Mouse (Mus musculus): Measurements from ENCODE around the gene Tspan17. TPM values are rescaled to one million over a fixed set of nuclear protein-coding genes. Genes with fewer than 3 reads are reported as not detected.
"Not testable (repeated sequence)": the region's sequence is repeated elsewhere in the genome, so short reads cannot be mapped to it uniquely, and the experiment has no call there.

Gene Tspan17
- polyA plus RNA-seq, 1 experiment from 2014 or later = 15.9 TPM

GRCm38 (mm10) chr13:54781086-54781485 lies 8.1 kb upstream of the Tspan17 start:
- H3K4me3 ChIP-seq (ENCODE audit: low read depth, low read length) = no peak overlapping the region
- H3K36me3 ChIP-seq (ENCODE audit: control insufficient read depth, insufficient read depth, low read length) = no peaks in the 10 kb centered on the region
- 89% methylated on average over 3 of the region's 3 CpGs for WGBS
- DNase-seq (ENCODE audit: low spot score, missing footprints) (no peak), ATAC-seq (ENCODE audit: low FRiP score) (no peak)
- no peak overlapping the region for H3K4me2 ChIP-seq
- H3K9me3 ChIP-seq (ENCODE audit: control insufficient read depth, low read length) = no peaks in the 10 kb centered on the region
- no peaks in the 10 kb centered on the region for H3K27me3 ChIP-seq (ENCODE audit: control insufficient read depth, insufficient read depth, low read length)
- H3K27ac ChIP-seq (ENCODE audit: low read depth, low read length) = no peak overlapping the region
- no peak overlapping the region for H3K9ac ChIP-seq (ENCODE audit: low read length)
- H3K4me1 ChIP-seq (ENCODE audit: control insufficient read depth, insufficient read depth, low read length) = no peaks in the 10 kb centered on the region

- H3K27me3 ChIP-seq (ENCODE audit: control insufficient read depth, insufficient read depth, low read length) = no peaks in the 10 kb centered on the region
- peak; percentile 19 for DNase-seq (ENCODE audit: low spot score, missing footprints)
- H3K9me3 ChIP-seq (ENCODE audit: control insufficient read depth, low read length) = no peaks in the 10 kb centered on the region
- H3K4me3 ChIP-seq (ENCODE audit: low read depth, low read length) = no peak overlapping the region
- WGBS = 56% methylated on average over 2 of the region's 2 CpGs
- H3K27ac ChIP-seq (ENCODE audit: low read depth, low read length) = no peak overlapping the region
- H3K9ac ChIP-seq (ENCODE audit: low read length) = no peak overlapping the region
- H3K4me1 ChIP-seq (ENCODE audit: control insufficient read depth, insufficient read depth, low read length) = no peaks in the 10 kb centered on the region
- H3K4me2 ChIP-seq = no peak overlapping the region
- no peak for ATAC-seq (ENCODE audit: low FRiP score)
- no peaks in the 10 kb centered on the region for H3K36me3 ChIP-seq (ENCODE audit: control insufficient read depth, insufficient read depth, low read length)
Measured at GRCm38 (mm10) chr13:54783235-54783634, 5.9 kb upstream of the Tspan17 start.

GRCm38 (mm10) chr13:54783698-54784097 lies 5.5 kb upstream of the Tspan17 start, which contains the start of gene Eif4e1b:
Gene Eif4e1b, plus strand, starts transcription at chr13:54783998.
- H3K9me3 ChIP-seq (ENCODE audit: control insufficient read depth, low read length) = no peaks in the 10 kb centered on the region
- 88% methylated on average over 4 of the region's 4 CpGs for WGBS
- no peak within 1 kb of the TSS for H3K4me2 ChIP-seq

DNA sequence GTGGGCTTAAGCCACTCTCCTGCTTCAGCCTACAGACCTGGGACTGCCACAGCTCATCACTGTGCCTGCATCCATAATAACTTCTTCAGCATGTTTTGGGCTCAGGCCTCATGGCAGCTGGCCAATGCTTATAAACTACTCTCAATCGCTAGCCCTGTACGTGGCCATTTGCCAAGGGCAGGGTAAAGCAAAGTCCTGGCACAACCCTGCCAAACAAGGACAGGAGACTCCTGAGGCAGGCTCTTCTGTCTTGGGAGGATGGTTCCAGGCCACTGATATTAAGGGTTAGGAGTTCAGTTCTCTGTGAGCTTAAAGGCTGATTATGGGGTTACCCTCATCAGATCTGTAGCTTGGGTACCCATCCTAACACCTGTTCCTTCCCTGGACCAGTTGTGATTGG lies 1.6 kb upstream of the Tspan17 start:
- H3K4me3 ChIP-seq (ENCODE audit: low read depth, low read length); H3K4me2 ChIP-seq; H3K27ac ChIP-seq (ENCODE audit: low read depth, low read length); ATAC-seq (ENCODE audit: low FRiP score); H3K9ac ChIP-seq (ENCODE audit: low read length); H3K36me3 ChIP-seq (ENCODE audit: control insufficient read depth, insufficient read depth, low read length); H3K9me3 ChIP-seq (ENCODE audit: control insufficient read depth, low read length): not testable (repeated sequence)
- Histone ChIP-seq H3K27me3 (ENCODE audit: control insufficient read depth, insufficient read depth, low read length) (peaks cover 14% of the 10 kb centered on the region), H3K4me1 (ENCODE audit: control insufficient read depth, insufficient read depth, low read length) (peaks cover 11% of the 10 kb centered on the region)
- DNase-seq (ENCODE audit: low spot score, missing footprints) = peak; percentile 61
- 92% methylated on average over 2 of the region's 2 CpGs for WGBS

More at GRCm38 (mm10) chr13:54783698-54784097, 5.5 kb upstream of the Tspan17 start, which contains the start of gene Eif4e1b:
- Histone ChIP-seq H3K4me3 (ENCODE audit: low read depth, low read length) (no peak within 1 kb of the TSS), H3K27ac (ENCODE audit: low read depth, low read length) (no peak within 1 kb of the TSS), H3K36me3 (ENCODE audit: control insufficient read depth, insufficient read depth, low read length) (no peaks in the 10 kb centered on the region), H3K9ac (ENCODE audit: low read length) (no peak within 1 kb of the TSS), H3K4me1 (ENCODE audit: control insufficient read depth, insufficient read depth, low read length) (no peaks in the 10 kb centered on the region), H3K27me3 (ENCODE audit: control insufficient read depth, insufficient read depth, low read length) (no peaks in the 10 kb centered on the region)
- no peak for ATAC-seq (ENCODE audit: low FRiP score)
- DNase-seq (ENCODE audit: low spot score, missing footprints) = peak; percentile 80

- ATAC-seq (ENCODE audit: low FRiP score) = peak; percentile 45
- 1% methylated on average over 38 of the region's 38 CpGs for WGBS
- H3K27me3 ChIP-seq (ENCODE audit: control insufficient read depth, insufficient read depth, low read length) = peaks cover 14% of the 10 kb centered on the region
- peak overlapping the region; percentile 57 for H3K9ac ChIP-seq (ENCODE audit: low read length)
- H3K4me2 ChIP-seq = peak overlapping the region; percentile 69
- peaks cover 11% of the 10 kb centered on the region for H3K4me1 ChIP-seq (ENCODE audit: control insufficient read depth, insufficient read depth, low read length)
- DNase-seq (ENCODE audit: low spot score, missing footprints) = peak; percentile 89
- H3K9me3 ChIP-seq (ENCODE audit: control insufficient read depth, low read length) = no peaks in the 10 kb centered on the region
- no peak overlapping the region for H3K27ac ChIP-seq (ENCODE audit: low read depth, low read length)
- no peaks in the 10 kb centered on the region for H3K36me3 ChIP-seq (ENCODE audit: control insufficient read depth, insufficient read depth, low read length)
- peak overlapping the region; percentile 55 for H3K4me3 ChIP-seq (ENCODE audit: low read depth, low read length)
Measured at GRCm38 (mm10) chr13:54789561-54790397, 602 bp downstream of the Tspan17 start.

DNA sequence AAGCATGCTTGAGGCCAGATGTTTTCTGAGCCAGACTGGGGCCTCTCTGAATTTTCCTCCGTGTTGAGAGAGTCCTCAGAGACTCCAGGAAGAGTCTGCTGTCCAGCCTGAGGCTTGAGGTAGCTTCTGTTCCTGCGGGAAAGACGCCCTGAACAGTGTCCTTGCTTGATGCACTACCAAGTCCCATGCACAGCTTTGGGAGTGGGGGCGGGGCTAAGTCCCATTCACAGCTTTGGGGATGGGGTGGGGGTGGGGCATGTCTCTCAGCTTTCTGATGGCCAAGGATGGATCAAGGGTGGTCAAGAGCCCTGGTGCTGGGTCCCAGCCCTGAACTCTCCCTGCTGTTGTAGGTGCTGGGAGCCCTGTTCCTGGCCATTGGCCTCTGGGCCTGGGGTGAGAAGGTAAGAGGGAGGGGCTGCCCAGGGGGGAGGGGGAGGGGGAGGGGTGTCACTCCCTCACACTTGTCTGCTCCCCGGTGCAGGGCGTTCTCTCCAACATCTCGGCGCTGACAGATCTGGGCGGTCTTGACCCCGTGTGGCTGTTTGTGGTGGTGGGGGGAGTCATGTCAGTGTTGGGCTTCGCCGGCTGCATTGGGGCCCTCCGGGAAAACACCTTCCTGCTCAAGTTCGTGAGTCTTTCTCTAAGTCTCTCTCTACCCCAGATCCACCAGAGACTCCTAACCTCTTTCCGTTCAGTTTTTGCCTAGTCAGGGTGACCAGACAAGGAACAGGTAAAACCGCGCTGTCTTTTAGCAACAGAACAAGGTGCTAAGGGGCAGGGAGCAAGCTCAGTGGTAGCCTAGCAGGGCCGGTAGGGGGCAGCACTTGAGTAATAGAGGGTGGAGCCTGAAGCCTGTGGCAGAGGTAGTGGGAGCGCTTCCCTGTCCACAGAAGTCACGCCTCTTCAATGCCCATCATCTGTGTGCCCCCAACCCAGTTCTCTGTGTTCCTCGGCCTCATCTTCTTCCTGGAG lies 3.4 kb downstream of the Tspan17 start:
- no peak for ATAC-seq (ENCODE audit: low FRiP score)
- H3K27me3 ChIP-seq (ENCODE audit: control insufficient read depth, insufficient read depth, low read length) = peaks cover 14% of the 10 kb centered on the region
- 18% methylated on average over 21 of the region's 21 CpGs for WGBS

DNA sequence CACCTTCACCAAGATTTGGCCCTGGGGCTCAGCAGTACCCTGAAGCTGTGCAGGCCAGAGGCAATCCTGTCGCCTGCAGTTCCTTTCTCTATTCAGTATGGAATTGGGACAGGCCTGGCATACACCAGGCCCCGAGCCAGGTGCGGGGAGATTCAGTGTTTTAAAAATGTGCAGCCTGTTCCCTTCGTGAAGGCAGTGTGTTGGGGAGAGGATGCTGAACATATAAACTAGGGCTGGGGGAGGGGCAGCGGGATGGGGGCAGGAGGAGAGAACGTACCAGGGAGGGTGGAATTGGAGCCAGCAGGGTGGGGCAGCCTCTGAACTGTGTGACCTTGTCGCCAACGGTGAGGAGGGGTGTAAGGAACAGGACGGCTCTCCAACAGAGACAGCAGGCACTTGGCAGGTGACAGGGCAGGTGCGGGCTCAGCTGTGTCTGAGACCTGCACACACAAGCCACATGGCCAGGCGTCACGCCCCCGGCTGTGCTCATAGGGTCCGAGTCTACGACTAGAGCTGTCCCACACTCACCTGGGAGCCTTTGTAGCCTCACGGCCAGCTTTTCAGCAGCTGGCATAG lies 4.9 kb downstream of the Tspan17 start:
- peaks cover 14% of the 10 kb centered on the region for H3K27me3 ChIP-seq (ENCODE audit: control insufficient read depth, insufficient read depth, low read length)
- WGBS = 76% methylated on average over 16 of the region's 16 CpGs
- no peak overlapping the region for H3K4me3 ChIP-seq (ENCODE audit: low read depth, low read length)
- no peaks in the 10 kb centered on the region for H3K36me3 ChIP-seq (ENCODE audit: control insufficient read depth, insufficient read depth, low read length)
- H3K9me3 ChIP-seq (ENCODE audit: control insufficient read depth, low read length) = no peaks in the 10 kb centered on the region
- H3K4me2 ChIP-seq = no peak overlapping the region
- H3K4me1 ChIP-seq (ENCODE audit: control insufficient read depth, insufficient read depth, low read length) = peaks cover 11% of the 10 kb centered on the region
- ATAC-seq (ENCODE audit: low FRiP score) (no peak), DNase-seq (ENCODE audit: low spot score, missing footprints) (peak; percentile 19)
- H3K9ac ChIP-seq (ENCODE audit: low read length) = no peak overlapping the region
- H3K27ac ChIP-seq (ENCODE audit: low read depth, low read length) = no peak overlapping the region

More for the DNA sequence above, 3.4 kb downstream of the Tspan17 start:
- no peaks in the 10 kb centered on the region for H3K36me3 ChIP-seq (ENCODE audit: control insufficient read depth, insufficient read depth, low read length)
- H3K4me3 ChIP-seq (ENCODE audit: low read depth, low read length) = no peak overlapping the region
- DNase-seq (ENCODE audit: low spot score, missing footprints) = peak; percentile 93
- no peak overlapping the region for H3K9ac ChIP-seq (ENCODE audit: low read length)
- peaks cover 11% of the 10 kb centered on the region for H3K4me1 ChIP-seq (ENCODE audit: control insufficient read depth, insufficient read depth, low read length)
- no peaks in the 10 kb centered on the region for H3K9me3 ChIP-seq (ENCODE audit: control insufficient read depth, low read length)
- no peak overlapping the region for H3K4me2 ChIP-seq
- no peak overlapping the region for H3K27ac ChIP-seq (ENCODE audit: low read depth, low read length)

- Histone ChIP-seq H3K9ac (ENCODE audit: low read length) (no peak overlapping the region), H3K4me3 (ENCODE audit: low read depth, low read length) (no peak overlapping the region), H3K27ac (ENCODE audit: low read depth, low read length) (no peak overlapping the region), H3K27me3 (ENCODE audit: control insufficient read depth, insufficient read depth, low read length) (peaks cover 14% of the 10 kb centered on the region), H3K36me3 (ENCODE audit: control insufficient read depth, insufficient read depth, low read length) (no peaks in the 10 kb centered on the region), H3K9me3 (ENCODE audit: control insufficient read depth, low read length) (no peaks in the 10 kb centered on the region), H3K4me1 (ENCODE audit: control insufficient read depth, insufficient read depth, low read length) (peaks cover 6% of the 10 kb centered on the region), H3K4me2 (no peak overlapping the region)
- ATAC-seq (ENCODE audit: low FRiP score) (no peak), DNase-seq (ENCODE audit: low spot score, missing footprints) (peak; percentile 80)
- WGBS = 49% methylated on average over 5 of the region's 5 CpGs
Measured at GRCm38 (mm10) chr13:54794843-54795242, 5.7 kb downstream of the Tspan17 start.
